Mouse (Mus musculus) CD8-positive naive resting alpha-beta T cell, adult 2 months (primary cell): Measurements from ENCODE around the gene Mars.
"Not testable (repeated sequence)": the region's sequence is repeated elsewhere in the genome, so short reads cannot be mapped to it uniquely, and the experiment has no call there.

Experiments
- DNase-seq, 2 experiments: peaks; one replicate each; pipeline ENCODE4 v3.0.0; 2022; ENCODE audit warnings: low read depth in 2 of 2, low spot score in 2 of 2

The Mars gene

GRCm38 (mm10) chr10:127337536-127338099 is 26.0 kb upstream of the Mars start:
- no peak for DNase-seq

GRCm38 (mm10) chr10:127336952-127337351 is 25.4 kb upstream of the Mars start:
- DNase-seq = no peak

GRCm38 (mm10) chr10:127335271-127335670 is 23.7 kb upstream of the Mars start:
- DNase-seq = no peak

GRCm38 (mm10) chr10:127333152-127333551 is 21.6 kb upstream of the Mars start:
- no peak for DNase-seq

- no peak for DNase-seq
Observed at GRCm38 (mm10) chr10:127332211-127332874, 20.8 kb upstream of the Mars start.

- no peak for DNase-seq
Observed at GRCm38 (mm10) chr10:127330212-127330611, 18.6 kb upstream of the Mars start.

- DNase-seq = no peak
Observed at GRCm38 (mm10) chr10:127327461-127328145, 16.0 kb upstream of the Mars start.

GRCm38 (mm10) chr10:127326828-127327227 is 15.2 kb upstream of the Mars start:
- DNase-seq = no peak

GRCm38 (mm10) chr10:127326017-127326801 is 14.6 kb upstream of the Mars start:
- DNase-seq = no peak

- no peak for DNase-seq
Observed at GRCm38 (mm10) chr10:127325454-127326016, 13.9 kb upstream of the Mars start.

GRCm38 (mm10) chr10:127324495-127324894 is 12.9 kb upstream of the Mars start:
- peak; percentile 74 to 87 for DNase-seq

- no peak for DNase-seq
Observed at GRCm38 (mm10) chr10:127323131-127323855, 11.7 kb upstream of the Mars start.

GRCm38 (mm10) chr10:127322669-127323068 is 11.1 kb upstream of the Mars start:
- no peak for DNase-seq

- DNase-seq = no peak
Observed at GRCm38 (mm10) chr10:127322178-127322577, 10.6 kb upstream of the Mars start.

- no peak for DNase-seq
Observed at GRCm38 (mm10) chr10:127321621-127322020, 10.0 kb upstream of the Mars start, which contains the start of gene Arhgap9. Arhgap9 (plus strand) TSS chr10:127321964.

- DNase-seq = no peak
Observed at GRCm38 (mm10) chr10:127319969-127320368, 8.4 kb upstream of the Mars start.

GRCm38 (mm10) chr10:127318009-127318408 is 6.4 kb upstream of the Mars start:
- DNase-seq = no peak

- no peak for DNase-seq
Observed at GRCm38 (mm10) chr10:127317277-127317676, 5.7 kb upstream of the Mars start.

GRCm38 (mm10) chr10:127314950-127315349 is 3.4 kb upstream of the Mars start:
- not testable (repeated sequence) for DNase-seq

GRCm38 (mm10) chr10:127313516-127313915 is 1.9 kb upstream of the Mars start:
- DNase-seq = not testable (repeated sequence)

GRCm38 (mm10) chr10:127312858-127313257 is 1.3 kb upstream of the Mars start:
- no peak for DNase-seq
